Mouse (Mus musculus): ENCODE results near the gene Mpped2.

Mpped2 gene

GRCm38 (mm10) chr2:106746905-106747304 is 53.8 kb downstream of the Mpped2 start:
- DNase-seq = no peak

- no peak for DNase-seq
Observed at GRCm38 (mm10) chr2:106747342-106747741, 54.3 kb downstream of the Mpped2 start.

- no peak for DNase-seq
Observed at GRCm38 (mm10) chr2:106750878-106751277, 57.8 kb downstream of the Mpped2 start.

- peak; percentile 7 for DNase-seq
Observed at GRCm38 (mm10) chr2:106753703-106754102, 60.6 kb downstream of the Mpped2 start.

- DNase-seq = no peak
Observed at GRCm38 (mm10) chr2:106754696-106755095, 61.6 kb downstream of the Mpped2 start.

GRCm38 (mm10) chr2:106756354-106757103 is 63.5 kb downstream of the Mpped2 start:
- DNase-seq = peak; percentile 24

- DNase-seq = no peak
Observed at GRCm38 (mm10) chr2:106762920-106763319, 69.9 kb downstream of the Mpped2 start.

GRCm38 (mm10) chr2:106769236-106769635 is 76.2 kb downstream of the Mpped2 start:
- DNase-seq = no peak

- DNase-seq = no peak
Observed at GRCm38 (mm10) chr2:106772643-106773042, 79.6 kb downstream of the Mpped2 start.

GRCm38 (mm10) chr2:106774251-106775196 is 81.5 kb downstream of the Mpped2 start:
- DNase-seq = peak; percentile 20

GRCm38 (mm10) chr2:106775994-106776393 is 82.9 kb downstream of the Mpped2 start:
- no peak for DNase-seq

- DNase-seq = no peak
Observed at GRCm38 (mm10) chr2:106778861-106779516, 85.9 kb downstream of the Mpped2 start.

- DNase-seq = no peak
Observed at GRCm38 (mm10) chr2:106781181-106782179, 88.4 kb downstream of the Mpped2 start.

GRCm38 (mm10) chr2:106783311-106783710 is 90.2 kb downstream of the Mpped2 start:
- DNase-seq = peak; percentile 11

- DNase-seq = no peak
Observed at GRCm38 (mm10) chr2:106788055-106788454, 95.0 kb downstream of the Mpped2 start.

- DNase-seq = no peak
Observed at GRCm38 (mm10) chr2:106788573-106788972, 95.5 kb downstream of the Mpped2 start.

- peak; percentile 56 for DNase-seq
Observed at GRCm38 (mm10) chr2:106789694-106790328, 96.7 kb downstream of the Mpped2 start.

GRCm38 (mm10) chr2:106790329-106790701 is 97.2 kb downstream of the Mpped2 start:
- peak; percentile 81 for DNase-seq

- no peak for DNase-seq
Observed at GRCm38 (mm10) chr2:106796246-106796645, 103.2 kb downstream of the Mpped2 start.

- no peak for DNase-seq
Observed at GRCm38 (mm10) chr2:106797855-106798254, 104.8 kb downstream of the Mpped2 start.

GRCm38 (mm10) chr2:106798824-106799223 is 105.8 kb downstream of the Mpped2 start:
- no peak for DNase-seq

Data from kidney, postnatal 14 days (tissue).